Mouse (Mus musculus) CH12.LX (cell line): ENCODE results near the gene Kcnc3. TPM values are rescaled to one million over a fixed set of nuclear protein-coding genes. Genes with fewer than 3 reads are reported as not detected.

ENCODE experiments used
- DNase-seq: peaks from one replicate; pipeline ENCODE4 v3.0.0-alpha.2; 2013; ENCODE audit errors: extremely low read depth
- H3K27ac ChIP-seq: 2 replicates; pipeline ENCODE4 v1.5.1; 2012; ENCODE audit warnings: low read depth, mild to moderate bottlenecking, control low read depth, moderate library complexity; ENCODE audit not compliant: insufficient read depth
- H3K27me3 ChIP-seq: replicated peaks from 2 replicates; pipeline ENCODE3; 2012; ENCODE audit warnings: inconsistent platforms
- H3K36me3 ChIP-seq, 2 experiments: replicated peaks in 1 of 2; 2 replicates each; pipeline versions ENCODE3 to v1.6.1; 2012; ENCODE audit warnings: inconsistent platforms in 1 of 2, low read length in 1 of 2, mild to moderate bottlenecking in 1 of 2, mixed read lengths in 1 of 2, moderate library complexity in 1 of 2; ENCODE audit not compliant: control insufficient read depth in 1 of 2, insufficient read depth in 1 of 2
- H3K4me1 ChIP-seq, 2 experiments: 2 replicates each; pipeline ENCODE4 v1.6.1; 2012; ENCODE audit warnings: inconsistent platforms in 1 of 2, moderate library complexity in 1 of 2; ENCODE audit not compliant: insufficient read depth in 2 of 2, control insufficient read depth in 1 of 2
- H3K4me2 ChIP-seq: 2 replicates; pipeline ENCODE4 v1.6.1; 2012; ENCODE audit warnings: low read depth, mild to moderate bottlenecking, control low read depth; ENCODE audit not compliant: poor library complexity, insufficient read depth, severe bottlenecking
- H3K4me3 ChIP-seq, 3 experiments: fragments of 150-350 bp in 1 of 3; sonication (generic) in 1 of 3; replicated peaks in 1 of 3; 2 replicates each; pipeline versions ENCODE3 to v1.5.1; 2011 to 2012; ENCODE audit warnings: low read depth in 2 of 3, low read length in 2 of 3, mild to moderate bottlenecking in 2 of 3, moderate library complexity in 2 of 3, control low read depth in 1 of 3, improper control_type of control experiment in 1 of 3, inconsistent platforms in 1 of 3, mixed read lengths in 1 of 3; ENCODE audit not compliant: poor library complexity in 1 of 3
- H3K79me2 ChIP-seq: replicated peaks from 2 replicates; pipeline ENCODE4 v1.6.1; 2012; ENCODE audit warnings: mild to moderate bottlenecking, moderate library complexity; ENCODE audit not compliant: control insufficient read depth, poor library complexity, insufficient read depth, severe bottlenecking; ENCODE audit errors: extremely low read depth
- H3K9ac ChIP-seq: 2 replicates; pipeline ENCODE4 v1.6.1; 2012; ENCODE audit warnings: low read depth, mild to moderate bottlenecking, control low read depth, moderate library complexity; ENCODE audit not compliant: insufficient read depth
- H3K9me3 ChIP-seq: replicated peaks from 2 replicates; pipeline ENCODE3; 2012; ENCODE audit warnings: low read length, inconsistent platforms, mixed read lengths
- CHD1 ChIP-seq: IDR thresholded peaks from 2 replicates; pipeline ENCODE4 v1.6.1; 2012; ENCODE audit warnings: low read depth, low read length, improper control_type of control experiment, inconsistent platforms
- CTCF ChIP-seq, 2 experiments: IDR thresholded peaks in 1 of 2; conservative IDR thresholded peaks in 1 of 2; 2 replicates each; pipeline ENCODE4 v1.5.1; 2011 to 2012; ENCODE audit warnings: low read depth in 2 of 2, low read length in 2 of 2, improper control_type of control experiment in 1 of 2, inconsistent platforms in 1 of 2, mild to moderate bottlenecking in 1 of 2, moderate library complexity in 1 of 2
- EP300 ChIP-seq: IDR thresholded peaks from 2 replicates; pipeline ENCODE4 v1.6.1; 2011; ENCODE audit warnings: low read length, improper control_type of control experiment
- HCFC1 ChIP-seq: IDR thresholded peaks from 2 replicates; pipeline ENCODE4 v1.6.1; 2012; ENCODE audit warnings: low read depth, mild to moderate bottlenecking, inconsistent platforms, low read length, improper control_type of control experiment
- JUN ChIP-seq: IDR thresholded peaks from 2 replicates; pipeline ENCODE4 v1.6.1; 2011; ENCODE audit warnings: low read depth, mild to moderate bottlenecking, low read length, improper control_type of control experiment, moderate library complexity; ENCODE audit not compliant: insufficient read depth
- MAFK ChIP-seq: IDR thresholded peaks from 2 replicates; pipeline ENCODE4 v1.6.1; 2011; ENCODE audit warnings: low read length, improper control_type of control experiment; ENCODE audit not compliant: insufficient replicate concordance
- MEF2A ChIP-seq: IDR thresholded peaks from 2 replicates; pipeline ENCODE4 v1.6.1; 2014; ENCODE audit warnings: low read depth, mild to moderate bottlenecking, inconsistent platforms, low read length, improper control_type of control experiment, borderline replicate concordance
- MYC ChIP-seq: IDR thresholded peaks from 2 replicates; pipeline ENCODE4 v1.6.1; 2011; ENCODE audit warnings: low read depth, mild to moderate bottlenecking, improper control_type of control experiment, low read length
- NELFE ChIP-seq: IDR thresholded peaks from 2 replicates; pipeline ENCODE4 v1.6.1; 2011; ENCODE audit warnings: low read depth, low read length, improper control_type of control experiment
- PAX5 ChIP-seq: IDR thresholded peaks from 2 replicates; pipeline ENCODE4 v1.6.1; 2012; ENCODE audit warnings: low read length, inconsistent platforms, mixed read lengths
- POLR2AphosphoS2 ChIP-seq: IDR thresholded peaks from 2 replicates; pipeline ENCODE4 v1.6.1; 2011; ENCODE audit warnings: low read depth, low read length, improper control_type of control experiment
- RCOR1 ChIP-seq: conservative IDR thresholded peaks from 2 replicates; pipeline ENCODE4 v1.6.1; 2012; ENCODE audit warnings: low read depth, mild to moderate bottlenecking, inconsistent platforms, low read length, improper control_type of control experiment
- SIN3A ChIP-seq: IDR thresholded peaks from 2 replicates; pipeline ENCODE4 v1.6.1; 2012; ENCODE audit warnings: low read length, improper control_type of control experiment, inconsistent platforms
- SMC3 ChIP-seq: IDR thresholded peaks from 2 replicates; pipeline ENCODE4 v1.6.1; 2011; ENCODE audit warnings: low read depth, low read length, improper control_type of control experiment
- TBP ChIP-seq: conservative IDR thresholded peaks from 2 replicates; pipeline ENCODE4 v1.6.1; 2011; ENCODE audit warnings: low read depth, low read length, improper control_type of control experiment
- TCF12 ChIP-seq: IDR thresholded peaks from 2 replicates; pipeline ENCODE4 v1.6.1; 2014; ENCODE audit warnings: low read depth, mild to moderate bottlenecking, inconsistent platforms, low read length, improper control_type of control experiment
- USF2 ChIP-seq: conservative IDR thresholded peaks from 2 replicates; pipeline ENCODE4 v1.6.1; 2011; ENCODE audit warnings: low read depth, low read length, improper control_type of control experiment
- ZKSCAN1 ChIP-seq: IDR thresholded peaks from 2 replicates; pipeline ENCODE4 v1.6.1; 2012; ENCODE audit warnings: low read depth, inconsistent platforms, low read length, improper control_type of control experiment, borderline replicate concordance
- ZMIZ1 ChIP-seq: IDR thresholded peaks from 2 replicates; pipeline ENCODE4 v1.6.1; 2012; ENCODE audit warnings: low read depth, mild to moderate bottlenecking, inconsistent platforms, low read length, improper control_type of control experiment
- dilution Hi-C: fragments of 300-500 bp; cut with MboI; formaldehyde crosslinking; loops from 2 replicates; pipeline ENCODE4 v1.14.3; 2020; ENCODE audit warnings: low sequenced_read_pairs; ENCODE audit not compliant: extremely low pct_unique_long_range_greater_than_20kb, extremely low pct_ligation_motif_present
- in situ Hi-C: fragments of 300-500 bp; cut with MboI; formaldehyde crosslinking; loops from 3 replicates; pipeline ENCODE4 v1.14.3; 2019; ENCODE audit warnings: low sequenced_read_pairs, low pct_ligation_motif_present, low pct_unique_long_range_greater_than_20kb, mixed read lengths
- polyA plus RNA-seq: library from polyadenylated mRNA; unstranded; fragments of >175 nt; gene quantifications from 2 replicates; pipeline ENCODE4 v1.2.1, GENCODE M21; 2012; ENCODE audit warnings: low read depth; ENCODE audit not compliant: insufficient read length
- total RNA-seq, 2 experiments: library from RNA; depleted of rRNA; stranded (reverse); fragments of 300-350 nt in 1 of 2; fragments of >200 nt in 1 of 2; gene quantifications; 2 replicates each; pipeline ENCODE4 v1.2.3; 2012 to 2014

The Kcnc3 gene
- total and polyA plus RNA-seq, 3 experiments = 0.31 to 5.6 (median 1.7) TPM

- dilution Hi-C loops (no loop called here), in situ Hi-C loops (loop anchor here (10.0 kb wide), 1 partner anchor 59 kb away; no protein-coding TSS in a partner anchor)
- DNase-seq = no peak
- Histone ChIP-seq H3K9ac (no peak overlapping the region), H3K4me1 (peaks cover 7 to 23% of the 10 kb centered on the region in 2 experiments), H3K4me2 (no peak overlapping the region), H3K9me3 (peaks cover 2% of the 10 kb centered on the region), H3K4me3 (no peak overlapping the region), H3K27me3 (no peaks in the 10 kb centered on the region)
- TF ChIP-seq EP300 = no peak
- no peak for TF ChIP-seq SIN3A
- TF ChIP-seq USF2 = no peak
- no peak for TF ChIP-seq CHD1
- TF ChIP-seq HCFC1 = no peak
- no peak for TF ChIP-seq ZKSCAN1
- TF ChIP-seq MEF2A = no peak
- TF ChIP-seq POLR2AphosphoS2 = no peak
- no peak for TF ChIP-seq ZMIZ1
- no peak for TF ChIP-seq CTCF (conservative IDR thresholded peaks at IDR 0.05 in 1 of 2, IDR thresholded peaks at IDR 0.05 in 1 of 2; ENCODE audit: low read depth in 2 of 2, low read length in 2 of 2)
- TF ChIP-seq MAFK = no peak
- no peak for TF ChIP-seq MYC
- TF ChIP-seq NELFE = no peak
- TF ChIP-seq RCOR1 = no peak
- TF ChIP-seq TBP = no peak
- TF ChIP-seq, all 38 proteins: peak for 0
- H3K79me2 ChIP-seq = no peaks in the 10 kb centered on the region
- no peak overlapping the region for H3K27ac ChIP-seq
- peaks cover 41 to 75% of the 10 kb centered on the region in 2 experiments for H3K36me3 ChIP-seq
These were observed 4.9 kb upstream of the Kcnc3 start for GRCm38 (mm10) chr7:44585606-44586005.

- H3K27ac ChIP-seq = no peak overlapping the region
- H3K36me3 ChIP-seq = peaks cover 33 to 66% of the 10 kb centered on the region in 2 experiments
- no peaks in the 10 kb centered on the region for H3K79me2 ChIP-seq
- in situ Hi-C loops = loop anchor here (10.0 kb wide), 1 partner anchor 58 kb away; no protein-coding TSS in a partner anchor
- no peak overlapping the region for H3K9ac ChIP-seq
- no peak overlapping the region for H3K4me2 ChIP-seq
- DNase-seq = no peak
- peaks cover 4% of the 10 kb centered on the region for H3K27me3 ChIP-seq
- dilution Hi-C loops = no loop called here
- H3K4me1 ChIP-seq = peaks cover 9 to 28% of the 10 kb centered on the region in 2 experiments
- H3K9me3 ChIP-seq = peaks cover 2% of the 10 kb centered on the region
- no peak for TF ChIP-seq JUN
- TF ChIP-seq PAX5 = no peak
- TF ChIP-seq USF2 = no peak
- no peak for TF ChIP-seq HCFC1
- TF ChIP-seq MAFK = no peak
- TF ChIP-seq ZKSCAN1 = no peak
- TF ChIP-seq TCF12 = no peak
- no peak for TF ChIP-seq MYC
- no peak for TF ChIP-seq EP300
- TF ChIP-seq SMC3 = no peak
- H3K4me3 ChIP-seq = no peak overlapping the region
These were observed 3.9 kb upstream of the Kcnc3 start for GRCm38 (mm10) chr7:44586518-44586917.
